Mouse (Mus musculus) heart, adult 8-10 months (tissue): ENCODE measurements around the gene Nudt17. TPM values are rescaled to one million over a fixed set of nuclear protein-coding genes. Genes with fewer than 3 reads are reported as not detected.
"Not testable (repeated sequence)": the region's sequence is repeated elsewhere in the genome, so short reads cannot be mapped to it uniquely, and the experiment has no call there.

Experiments used
- DNase-seq: peaks from one replicate; pipeline ENCODE4 v3.0.0; 2022; ENCODE audit warnings: low spot score
- total RNA-seq, 4 experiments: library from RNA; stranded (reverse); gene quantifications; 2 replicates each; pipeline ENCODE4 v1.2.4; 2022

The Nudt17 gene
- 1 to 10 TPM; 2.9 to 4.0 (median 3.2) TPM for total RNA-seq

- DNase-seq = peak; percentile 78
These were observed at the start of gene Nudt17 for GRCm38 (mm10) chr3:96707903-96708683. TSS of gene Nudt17 (minus strand) at chr3:96708562.

- peak; percentile 54 for DNase-seq
These were observed 49.3 kb upstream of the Nudt17 start for GRCm38 (mm10) chr3:96757691-96758090.

GRCm38 (mm10) chr3:96755935-96756334 lies 47.6 kb upstream of the Nudt17 start:
- no peak for DNase-seq

GRCm38 (mm10) chr3:96746829-96747228 lies 38.5 kb upstream of the Nudt17 start:
- no peak for DNase-seq

GRCm38 (mm10) chr3:96744348-96744747 lies 36.0 kb upstream of the Nudt17 start:
- DNase-seq = no peak

- not testable (repeated sequence) for DNase-seq
These were observed 31.9 kb upstream of the Nudt17 start for GRCm38 (mm10) chr3:96740279-96740678.

GRCm38 (mm10) chr3:96737995-96738394 lies 29.6 kb upstream of the Nudt17 start:
- DNase-seq = no peak

GRCm38 (mm10) chr3:96737013-96737740 lies 28.8 kb upstream of the Nudt17 start:
- DNase-seq = no peak

GRCm38 (mm10) chr3:96735200-96735599 lies 26.8 kb upstream of the Nudt17 start:
- no peak for DNase-seq

GRCm38 (mm10) chr3:96733984-96734383 lies 25.6 kb upstream of the Nudt17 start:
- DNase-seq = no peak

- no peak for DNase-seq
These were observed 22.4 kb upstream of the Nudt17 start for GRCm38 (mm10) chr3:96730785-96731184.

- DNase-seq = no peak
These were observed 21.0 kb upstream of the Nudt17 start for GRCm38 (mm10) chr3:96729403-96729784.

- DNase-seq = no peak
These were observed 20.5 kb upstream of the Nudt17 start for GRCm38 (mm10) chr3:96728634-96729402.

GRCm38 (mm10) chr3:96727828-96728633 lies 19.7 kb upstream of the Nudt17 start:
- DNase-seq = peak; percentile 38

- peak; percentile 97 for DNase-seq
These were observed 19.0 kb upstream of the Nudt17 start, which contains the start of the genes Polr3c and Rnf115 for GRCm38 (mm10) chr3:96727343-96727827. TSS of gene Polr3c (minus strand) at chr3:96727628. TSS of gene Rnf115 (plus strand) at chr3:96727664.

GRCm38 (mm10) chr3:96719173-96719572 lies 10.8 kb upstream of the Nudt17 start:
- no peak for DNase-seq

GRCm38 (mm10) chr3:96715854-96716253 lies 7.5 kb upstream of the Nudt17 start:
- no peak for DNase-seq

GRCm38 (mm10) chr3:96714286-96714685 lies 5.9 kb upstream of the Nudt17 start:
- DNase-seq = no peak

- DNase-seq = no peak
These were observed 312 bp upstream of the Nudt17 start for GRCm38 (mm10) chr3:96708684-96709064.

- no peak for DNase-seq
These were observed 1.4 kb downstream of the Nudt17 start for GRCm38 (mm10) chr3:96706984-96707383.

- DNase-seq = no peak
These were observed 2.1 kb downstream of the Nudt17 start for GRCm38 (mm10) chr3:96706217-96706616.
